Mouse (Mus musculus): ENCODE measurements at regions not wholly inside any gene's neighbourhood (a gene's known extent, or its start where the extent isn't known, plus 50 kb on each side); places are given as distances from the start of the nearest gene placed in this dataset.

GRCm38 (mm10) chr1:151285045-151285444 lies 59.2 kb upstream of the Ivns1abp start:
- H3K9ac ChIP-seq (ENCODE audit: low read depth, low read length) = no peak overlapping the region
- H3K4me3 ChIP-seq (ENCODE audit: low read depth, low read length) = no peak overlapping the region
- H3K36me3 ChIP-seq (ENCODE audit: control insufficient read depth, insufficient read depth, low read length) = no peaks in the 10 kb centered on the region
- no peak overlapping the region for H3K4me2 ChIP-seq
- no peak overlapping the region for H3K27ac ChIP-seq (ENCODE audit: low read depth, low read length)
- 85% methylated on average over 7 of the region's 7 CpGs for WGBS (ENCODE audit: insufficient replicate concordance)
- no peaks in the 10 kb centered on the region for H3K27me3 ChIP-seq (ENCODE audit: control insufficient read depth, insufficient read depth, low read length)
- H3K4me1 ChIP-seq (ENCODE audit: control insufficient read depth, insufficient read depth, low read length) = no peaks in the 10 kb centered on the region; the same call in none of the 2 replicates
- no peak for ATAC-seq (replicated peaks; ENCODE audit: insufficient number of reproducible peaks, low FRiP score, low TSS enrichment)
- no peaks in the 10 kb centered on the region for H3K9me3 ChIP-seq (replicated peaks; ENCODE audit: control insufficient read depth, low read length)

GRCm38 (mm10) chr1:151287451-151287850 lies 56.8 kb upstream of the Ivns1abp start:
- Histone ChIP-seq H3K4me3 (ENCODE audit: low read depth, low read length) (no peak overlapping the region), H3K27me3 (ENCODE audit: control insufficient read depth, insufficient read depth, low read length) (no peaks in the 10 kb centered on the region), H3K36me3 (ENCODE audit: control insufficient read depth, insufficient read depth, low read length) (no peaks in the 10 kb centered on the region), H3K9ac (ENCODE audit: low read depth, low read length) (no peak overlapping the region), H3K9me3 (replicated peaks; ENCODE audit: control insufficient read depth, low read length) (no peaks in the 10 kb centered on the region), H3K4me2 (no peak overlapping the region), H3K27ac (ENCODE audit: low read depth, low read length) (0 out of 2 replicates have a peak overlapping the region, but pooled peaks have one; percentile 0), H3K4me1 (ENCODE audit: control insufficient read depth, insufficient read depth, low read length) (no peaks in the 10 kb centered on the region; the same call in none of the 2 replicates)
- ATAC-seq (replicated peaks; ENCODE audit: insufficient number of reproducible peaks, low FRiP score, low TSS enrichment) = peak; percentile 55; the same call in 1 of the 2 replicates
- 51% methylated on average over 12 of the region's 12 CpGs for WGBS (ENCODE audit: insufficient replicate concordance)

- no peak overlapping the region for H3K4me2 ChIP-seq
- H3K27me3 ChIP-seq (ENCODE audit: control insufficient read depth, insufficient read depth, low read length) = no peaks in the 10 kb centered on the region
- no peaks in the 10 kb centered on the region for H3K36me3 ChIP-seq (ENCODE audit: control insufficient read depth, insufficient read depth, low read length)
- no peaks in the 10 kb centered on the region for H3K9me3 ChIP-seq (replicated peaks; ENCODE audit: control insufficient read depth, low read length)
- no peak overlapping the region for H3K4me3 ChIP-seq (ENCODE audit: low read depth, low read length)
- H3K4me1 ChIP-seq (ENCODE audit: control insufficient read depth, insufficient read depth, low read length) = no peaks in the 10 kb centered on the region; the same call in none of the 2 replicates
- 73% methylated on average over 7 of the region's 7 CpGs for WGBS (ENCODE audit: insufficient replicate concordance)
- no peak overlapping the region for H3K27ac ChIP-seq (ENCODE audit: low read depth, low read length)
- no peak for ATAC-seq (replicated peaks; ENCODE audit: insufficient number of reproducible peaks, low FRiP score, low TSS enrichment)
- no peak overlapping the region for H3K9ac ChIP-seq (ENCODE audit: low read depth, low read length)
Measured at GRCm38 (mm10) chr1:151289061-151289460, 55.2 kb upstream of the Ivns1abp start.

- 63% methylated on average over 13 of the region's 13 CpGs for WGBS (ENCODE audit: insufficient replicate concordance)
- no peaks in the 10 kb centered on the region; the same call in none of the 2 replicates for H3K4me1 ChIP-seq (ENCODE audit: control insufficient read depth, insufficient read depth, low read length)
- H3K9me3 ChIP-seq (replicated peaks; ENCODE audit: control insufficient read depth, low read length) = no peaks in the 10 kb centered on the region
- H3K4me2 ChIP-seq = no peak overlapping the region
- H3K36me3 ChIP-seq (ENCODE audit: control insufficient read depth, insufficient read depth, low read length) = no peaks in the 10 kb centered on the region
- H3K4me3 ChIP-seq (ENCODE audit: low read depth, low read length) = no peak overlapping the region
- ATAC-seq (replicated peaks; ENCODE audit: insufficient number of reproducible peaks, low FRiP score, low TSS enrichment) = 0 out of 2 replicates have a peak, but pooled peaks have one; percentile 7
- H3K27ac ChIP-seq (ENCODE audit: low read depth, low read length) = no peak overlapping the region
- no peak overlapping the region for H3K9ac ChIP-seq (ENCODE audit: low read depth, low read length)
- H3K27me3 ChIP-seq (ENCODE audit: control insufficient read depth, insufficient read depth, low read length) = no peaks in the 10 kb centered on the region
Measured at GRCm38 (mm10) chr1:151289493-151290258, 54.6 kb upstream of the Ivns1abp start.

GRCm38 (mm10) chr1:151293311-151294050 lies 50.8 kb upstream of the Ivns1abp start:
- no peak overlapping the region for H3K9ac ChIP-seq (ENCODE audit: low read depth, low read length)
- H3K9me3 ChIP-seq (replicated peaks; ENCODE audit: control insufficient read depth, low read length) = no peaks in the 10 kb centered on the region
- ATAC-seq (replicated peaks; ENCODE audit: insufficient number of reproducible peaks, low FRiP score, low TSS enrichment) = no peak
- no peaks in the 10 kb centered on the region; the same call in none of the 2 replicates for H3K4me1 ChIP-seq (ENCODE audit: control insufficient read depth, insufficient read depth, low read length)
- no peaks in the 10 kb centered on the region for H3K27me3 ChIP-seq (ENCODE audit: control insufficient read depth, insufficient read depth, low read length)
- H3K4me3 ChIP-seq (ENCODE audit: low read depth, low read length) = no peak overlapping the region
- no peak overlapping the region for H3K4me2 ChIP-seq
- no peaks in the 10 kb centered on the region for H3K36me3 ChIP-seq (ENCODE audit: control insufficient read depth, insufficient read depth, low read length)
- H3K27ac ChIP-seq (ENCODE audit: low read depth, low read length) = no peak overlapping the region
- 75% methylated on average over 9 of the region's 9 CpGs for WGBS (ENCODE audit: insufficient replicate concordance)

All from heart, embryonic 11.5 days (tissue).